Mouse (Mus musculus) MEL (cell line): ENCODE results near the gene Btnl4. TPM values are rescaled to one million over a fixed set of nuclear protein-coding genes. Genes with fewer than 3 reads are reported as not detected.

Experiments
- DNase-seq: peaks from one replicate; pipeline ENCODE4 v3.0.0; 2011; ENCODE audit warnings: low read depth, low spot score
- H3K27ac ChIP-seq: 2 replicates; pipeline ENCODE4 v1.5.1; 2012; ENCODE audit warnings: low read depth, mild to moderate bottlenecking, control low read depth, low read length, moderate library complexity; ENCODE audit not compliant: control insufficient read depth
- H3K27me3 ChIP-seq, 2 experiments: fragments of 150-350 bp in 1 of 2; sonication (generic) in 1 of 2; 2 replicates each; pipeline ENCODE4 v1.6.1; 2012; ENCODE audit warnings: low read length in 2 of 2, mild to moderate bottlenecking in 2 of 2, improper control_type of control experiment in 1 of 2, moderate library complexity in 1 of 2; ENCODE audit not compliant: insufficient read depth in 2 of 2, control insufficient read depth in 1 of 2
- H3K36me3 ChIP-seq, 2 experiments: 2 replicates each; pipeline ENCODE4 v1.6.1; 2012 to 2014; ENCODE audit warnings: low read length in 2 of 2, improper control_type of control experiment in 1 of 2, inconsistent platforms in 1 of 2, mild to moderate bottlenecking in 1 of 2; ENCODE audit not compliant: insufficient read depth in 2 of 2, control insufficient read depth in 1 of 2
- H3K4me1 ChIP-seq, 2 experiments: fragments of 150-350 bp in 1 of 2; sonication (generic) in 1 of 2; 2 replicates each; pipeline ENCODE4 v1.6.1; 2012; ENCODE audit warnings: low read length in 2 of 2, improper control_type of control experiment in 1 of 2, mild to moderate bottlenecking in 1 of 2; ENCODE audit not compliant: insufficient read depth in 2 of 2, control insufficient read depth in 1 of 2
- H3K4me3 ChIP-seq, 2 experiments: fragments of 150-350 bp in 1 of 2; sonication (generic) in 1 of 2; 2 replicates each; pipeline ENCODE4 v1.5.1; 2012; ENCODE audit warnings: low read depth in 2 of 2, low read length in 2 of 2, mild to moderate bottlenecking in 2 of 2, moderate library complexity in 2 of 2, control low read depth in 1 of 2, improper control_type of control experiment in 1 of 2; ENCODE audit not compliant: control insufficient read depth in 1 of 2, insufficient read depth in 1 of 2
- H3K79me2 ChIP-seq: 2 replicates; pipeline ENCODE4 v1.6.1; 2012; ENCODE audit warnings: mild to moderate bottlenecking, low read length, moderate library complexity; ENCODE audit not compliant: control insufficient read depth, poor library complexity, insufficient read depth
- H3K9ac ChIP-seq: 2 replicates; pipeline ENCODE4 v1.6.1; 2012; ENCODE audit warnings: low read depth, mild to moderate bottlenecking, control low read depth, low read length, moderate library complexity; ENCODE audit not compliant: control insufficient read depth, poor library complexity, severe bottlenecking
- H3K9me3 ChIP-seq: fragments of 150-350 bp; sonication (generic); replicated peaks from 2 replicates; pipeline ENCODE4 v1.6.1; 2012; ENCODE audit warnings: mild to moderate bottlenecking, low read length, improper control_type of control experiment, moderate library complexity; ENCODE audit not compliant: insufficient read depth
- CTCF ChIP-seq, 3 experiments: IDR thresholded peaks in 2 of 3; conservative IDR thresholded peaks in 1 of 3; 2 replicates each; pipeline ENCODE4 v1.5.1; 2011 to 2012; ENCODE audit warnings: low read length in 3 of 3, low read depth in 2 of 3, mild to moderate bottlenecking in 2 of 3, improper control_type of control experiment in 1 of 3, inconsistent platforms in 1 of 3, mixed read lengths in 1 of 3, moderate library complexity in 1 of 3; ENCODE audit not compliant: control insufficient read depth in 1 of 3, insufficient read depth in 1 of 3, poor library complexity in 1 of 3, severe bottlenecking in 1 of 3
- E2F4 ChIP-seq: IDR thresholded peaks from 2 replicates; pipeline ENCODE4 v1.6.1; 2011; ENCODE audit warnings: low read depth, low read length, improper control_type of control experiment, borderline replicate concordance
- EP300 ChIP-seq, 2 experiments: IDR thresholded peaks; 2 replicates each; pipeline ENCODE4 v1.6.1; 2011; ENCODE audit warnings: improper control_type of control experiment in 2 of 2, low read length in 2 of 2, low read depth in 1 of 2, mild to moderate bottlenecking in 1 of 2
- ETS1 ChIP-seq: IDR thresholded peaks from 2 replicates; pipeline ENCODE4 v1.6.1; 2012; ENCODE audit warnings: low read depth, mild to moderate bottlenecking, inconsistent platforms, low read length, improper control_type of control experiment, moderate library complexity
- GABPA ChIP-seq: IDR thresholded peaks from 2 replicates; pipeline ENCODE4 v1.6.1; 2012; ENCODE audit warnings: low read depth, mild to moderate bottlenecking, inconsistent platforms, low read length, improper control_type of control experiment, moderate library complexity
- HCFC1 ChIP-seq: IDR thresholded peaks from 2 replicates; pipeline ENCODE4 v1.6.1; 2012; ENCODE audit warnings: low read depth, mild to moderate bottlenecking, inconsistent platforms, low read length, improper control_type of control experiment, moderate library complexity
- KAT2A ChIP-seq: conservative IDR thresholded peaks from 2 replicates; pipeline ENCODE4 v1.6.1; 2012; ENCODE audit warnings: low read depth, low read length, improper control_type of control experiment, inconsistent platforms
- MAFK ChIP-seq: IDR thresholded peaks from 2 replicates; pipeline ENCODE4 v1.6.1; 2011; ENCODE audit warnings: low read depth, mild to moderate bottlenecking, low read length, improper control_type of control experiment, borderline replicate concordance
- MAZ ChIP-seq: IDR thresholded peaks from 2 replicates; pipeline ENCODE4 v1.6.1; 2012; ENCODE audit warnings: low read depth, mild to moderate bottlenecking, inconsistent platforms, low read length, improper control_type of control experiment
- MYC ChIP-seq: IDR thresholded peaks from 2 replicates; pipeline ENCODE4 v1.6.1; 2011; ENCODE audit warnings: low read depth, mild to moderate bottlenecking, low read length, improper control_type of control experiment, moderate library complexity
- POLR2A ChIP-seq, 2 experiments: IDR thresholded peaks; 2 replicates each; pipeline ENCODE4 v1.6.1; 2011 to 2012; ENCODE audit warnings: low read length in 2 of 2, mild to moderate bottlenecking in 2 of 2, control low read depth in 1 of 2, improper control_type of control experiment in 1 of 2, low read depth in 1 of 2, moderate library complexity in 1 of 2; ENCODE audit not compliant: control insufficient read depth in 1 of 2, insufficient read depth in 1 of 2, poor library complexity in 1 of 2
- POLR2AphosphoS2 ChIP-seq: IDR thresholded peaks from 2 replicates; pipeline ENCODE4 v1.6.1; 2011; ENCODE audit warnings: low read length, improper control_type of control experiment
- POLR2AphosphoS5 ChIP-seq: IDR thresholded peaks from 2 replicates; pipeline ENCODE4 v1.6.1; 2012; ENCODE audit warnings: low read depth, borderline replicate concordance, mild to moderate bottlenecking, inconsistent platforms, low read length, moderate library complexity, mixed read lengths
- RCOR1 ChIP-seq: IDR thresholded peaks from 2 replicates; pipeline ENCODE4 v1.6.1; 2012; ENCODE audit warnings: low read depth, mild to moderate bottlenecking, inconsistent platforms, low read length, improper control_type of control experiment
- SIN3A ChIP-seq: IDR thresholded peaks from 2 replicates; pipeline ENCODE4 v1.6.1; 2012; ENCODE audit warnings: low read length, improper control_type of control experiment, inconsistent platforms
- TCF12 ChIP-seq: IDR thresholded peaks from 2 replicates; pipeline ENCODE4 v1.6.1; 2014; ENCODE audit warnings: low read depth, mild to moderate bottlenecking, inconsistent platforms, low read length, improper control_type of control experiment, moderate library complexity
- UBTF ChIP-seq: IDR thresholded peaks from 2 replicates; pipeline ENCODE4 v1.6.1; 2012; ENCODE audit warnings: low read depth, mild to moderate bottlenecking, inconsistent platforms, low read length, improper control_type of control experiment, moderate library complexity, borderline replicate concordance; ENCODE audit not compliant: insufficient read depth
- USF1 ChIP-seq: IDR thresholded peaks from 2 replicates; pipeline ENCODE4 v1.6.1; 2014; ENCODE audit warnings: low read depth, mild to moderate bottlenecking, inconsistent platforms, low read length, improper control_type of control experiment, moderate library complexity
- ZKSCAN1 ChIP-seq: IDR thresholded peaks from 2 replicates; pipeline ENCODE4 v1.6.1; 2012; ENCODE audit warnings: low read depth, mild to moderate bottlenecking, inconsistent platforms, low read length, improper control_type of control experiment, moderate library complexity
- polyA plus RNA-seq, 2 experiments: library from polyadenylated mRNA; stranded (reverse) in 1 of 2; unstranded in 1 of 2; fragments of >175 nt in 1 of 2; fragments of >200 nt in 1 of 2; gene quantifications; 2 replicates each; pipeline versions ENCODE4 v1.2.1 to v1.2.4; 2012; ENCODE audit warnings: low replicate concordance in 2 of 2, low read depth in 1 of 2; ENCODE audit not compliant: insufficient read length in 2 of 2, insufficient read depth in 1 of 2, missing spikeins in 1 of 2
- total RNA-seq: library from RNA; depleted of rRNA; stranded (reverse); fragments of 300-350 nt; gene quantifications from 2 replicates; pipeline ENCODE4 v1.2.3, GENCODE M21; 2012

The Btnl4 gene
- total and polyA plus RNA-seq, 3 experiments = not detected

- H3K9me3 ChIP-seq = no peaks in the 10 kb centered on the region
- no peak for TF ChIP-seq HCFC1
- no peak for TF ChIP-seq MAZ
- no peak for TF ChIP-seq MYC
- TF ChIP-seq CTCF (IDR thresholded peaks at IDR 0.05 in 2 of 3, conservative IDR thresholded peaks at IDR 0.05 in 1 of 3; ENCODE audit: control insufficient read depth in 1 of 3, insufficient read depth in 1 of 3, low read depth in 2 of 3, low read length in 3 of 3, poor library complexity in 1 of 3, severe bottlenecking in 1 of 3) = no peak
- TF ChIP-seq USF1 = no peak
- TF ChIP-seq POLR2AphosphoS2 = no peak
- TF ChIP-seq MAFK = no peak
- TF ChIP-seq RCOR1 = no peak
- DNase-seq = no peak
- H3K4me3 ChIP-seq = no peak overlapping the region
- H3K27ac ChIP-seq = no peak overlapping the region
- no peak overlapping the region for H3K9ac ChIP-seq
- H3K79me2 ChIP-seq = no peaks in the 10 kb centered on the region
- no peaks in the 10 kb centered on the region for H3K27me3 ChIP-seq
- no peaks in the 10 kb centered on the region for H3K4me1 ChIP-seq
- H3K36me3 ChIP-seq = no peaks in the 10 kb centered on the region
These were observed 40.7 kb upstream of the Btnl4 start for GRCm38 (mm10) chr17:34517795-34518194.

DNA sequence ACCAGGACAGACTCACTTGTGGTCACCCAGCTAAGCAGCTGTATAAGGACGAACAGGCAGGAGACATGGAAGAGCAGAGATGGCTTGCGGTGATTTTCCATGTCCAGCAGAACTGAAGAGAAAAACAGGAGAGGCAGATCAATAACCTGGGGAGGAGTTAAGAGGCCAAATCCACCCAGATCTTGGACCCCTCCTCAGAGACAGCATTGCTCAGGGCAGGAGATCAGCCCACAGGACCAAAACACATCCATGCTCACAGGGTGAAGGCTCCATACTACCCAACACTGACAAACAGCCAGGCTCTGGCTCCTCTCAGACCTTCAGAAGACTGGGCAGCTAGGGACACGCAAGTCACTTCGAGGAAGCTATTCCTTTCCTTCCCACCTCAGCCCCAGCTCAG, 40.1 kb upstream of the Btnl4 start, which contains the start of gene Btnl6:
TSS of gene Btnl6 (minus strand) at position 101 of the 400 bp plus-strand sequence.
- H3K36me3 ChIP-seq = no peaks in the 10 kb centered on the region
- H3K4me3 ChIP-seq = no peak within 1 kb of the TSS
- H3K9ac ChIP-seq = no peak within 1 kb of the TSS
- H3K9me3 ChIP-seq = no peaks in the 10 kb centered on the region
- H3K27ac ChIP-seq = no peak within 1 kb of the TSS
- no peak for DNase-seq
- no peak for TF ChIP-seq ZKSCAN1
- no peak for TF ChIP-seq POLR2AphosphoS2
- TF ChIP-seq SIN3A = no peak
- TF ChIP-seq TCF12 = no peak
- no peak for TF ChIP-seq POLR2A (IDR thresholded peaks at IDR 0.05; ENCODE audit: control insufficient read depth in 1 of 2, insufficient read depth in 1 of 2, low read depth in 1 of 2, low read length in 2 of 2, poor library complexity in 1 of 2)
- TF ChIP-seq HCFC1 = no peak
- no peak for TF ChIP-seq POLR2AphosphoS5
- no peak for TF ChIP-seq ETS1
- TF ChIP-seq UBTF = no peak
- TF ChIP-seq GABPA = no peak
- TF ChIP-seq RCOR1 = no peak
- no peak for TF ChIP-seq KAT2A
- TF ChIP-seq CTCF (IDR thresholded peaks at IDR 0.05 in 2 of 3, conservative IDR thresholded peaks at IDR 0.05 in 1 of 3; ENCODE audit: control insufficient read depth in 1 of 3, insufficient read depth in 1 of 3, low read depth in 2 of 3, low read length in 3 of 3, poor library complexity in 1 of 3, severe bottlenecking in 1 of 3) = no peak
- no peak for TF ChIP-seq EP300 (IDR thresholded peaks at IDR 0.05; ENCODE audit: low read depth in 1 of 2, low read length in 2 of 2)
- no peak for TF ChIP-seq E2F4
- no peaks in the 10 kb centered on the region for H3K4me1 ChIP-seq
- no peaks in the 10 kb centered on the region for H3K27me3 ChIP-seq
- H3K79me2 ChIP-seq = no peaks in the 10 kb centered on the region
